Mouse (Mus musculus): ENCODE results near the gene Olfr8.
"Not testable (repeated sequence)": the region's sequence is repeated elsewhere in the genome, so short reads cannot be mapped to it uniquely, and the experiment has no call there.

GRCm38 (mm10) chr10:78963009-78963408, 12.6 kb downstream of the Olfr8 start, which contains the start of gene Olfr1353:
- TF ChIP-seq CTCF (IDR thresholded peaks at IDR 0.05; ENCODE audit: low read depth, low read length); POLR2A (IDR thresholded peaks at IDR 0.05; ENCODE audit: borderline replicate concordance, low read depth, low read length): not testable (repeated sequence)

Measured in bone marrow macrophage, adult 2 months (primary cell).